Mouse (Mus musculus) bone marrow, adult 2 months (tissue): Measurements from ENCODE around the gene Glmn.

ENCODE experiments used
- CTCF ChIP-seq: fragments of 200-500 bp; IDR thresholded peaks from 2 replicates; pipeline ENCODE4 v1.5.1; 2011; ENCODE audit warnings: low read length, control low read depth; ENCODE audit not compliant: control insufficient read depth, insufficient read depth
- POLR2A ChIP-seq: fragments of 200-500 bp; IDR thresholded peaks from 2 replicates; pipeline ENCODE4 v1.6.1; 2011; ENCODE audit warnings: low read depth, mild to moderate bottlenecking, control low read depth, low read length, borderline replicate concordance; ENCODE audit not compliant: control insufficient read depth

DNA sequence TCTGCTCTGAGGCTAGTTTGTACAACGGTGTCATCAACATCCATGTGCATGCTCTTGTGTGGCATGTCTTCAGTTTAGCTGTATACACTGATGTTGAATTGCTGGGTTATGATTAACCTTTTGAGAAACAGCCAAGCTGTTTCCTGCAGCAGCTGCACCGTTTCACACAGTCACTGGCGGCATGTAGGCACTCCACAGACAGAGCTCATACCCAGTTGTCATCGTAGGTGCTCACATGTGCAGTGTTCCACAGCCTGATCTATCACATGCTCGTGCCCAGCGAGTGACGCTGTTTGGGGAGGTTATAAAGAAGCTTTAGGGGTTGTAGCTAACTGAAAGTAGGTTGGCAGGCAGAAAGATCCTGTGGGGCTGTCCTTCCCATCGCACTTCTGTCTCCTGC is 40.7 kb upstream of the Glmn start:
- TF ChIP-seq CTCF (no peak), POLR2A (no peak)
